Mouse (Mus musculus) MEL (cell line): ENCODE data around the gene Kremen2.

Experiments used
- CTCF ChIP-seq, 3 experiments: IDR thresholded peaks in 2 of 3; conservative IDR thresholded peaks in 1 of 3; 2 replicates each; pipeline ENCODE4 v1.5.1; 2011 to 2012; ENCODE audit warnings: low read length in 3 of 3, low read depth in 2 of 3, mild to moderate bottlenecking in 2 of 3, improper control_type of control experiment in 1 of 3, inconsistent platforms in 1 of 3, mixed read lengths in 1 of 3, moderate library complexity in 1 of 3; ENCODE audit not compliant: control insufficient read depth in 1 of 3, insufficient read depth in 1 of 3, poor library complexity in 1 of 3, severe bottlenecking in 1 of 3
- E2F4 ChIP-seq: IDR thresholded peaks from 2 replicates; pipeline ENCODE4 v1.6.1; 2011; ENCODE audit warnings: low read depth, low read length, improper control_type of control experiment, borderline replicate concordance
- JUND ChIP-seq: IDR thresholded peaks from 2 replicates; pipeline ENCODE4 v1.6.1; 2011; ENCODE audit warnings: low read depth, mild to moderate bottlenecking, improper control_type of control experiment, low read length
- KAT2A ChIP-seq: conservative IDR thresholded peaks from 2 replicates; pipeline ENCODE4 v1.6.1; 2012; ENCODE audit warnings: low read depth, low read length, improper control_type of control experiment, inconsistent platforms
- MAFK ChIP-seq: IDR thresholded peaks from 2 replicates; pipeline ENCODE4 v1.6.1; 2011; ENCODE audit warnings: low read depth, mild to moderate bottlenecking, low read length, improper control_type of control experiment, borderline replicate concordance
- MAZ ChIP-seq: IDR thresholded peaks from 2 replicates; pipeline ENCODE4 v1.6.1; 2012; ENCODE audit warnings: low read depth, mild to moderate bottlenecking, inconsistent platforms, low read length, improper control_type of control experiment
- POLR2A ChIP-seq, 2 experiments: IDR thresholded peaks; 2 replicates each; pipeline ENCODE4 v1.6.1; 2011 to 2012; ENCODE audit warnings: low read length in 2 of 2, mild to moderate bottlenecking in 2 of 2, control low read depth in 1 of 2, improper control_type of control experiment in 1 of 2, low read depth in 1 of 2, moderate library complexity in 1 of 2; ENCODE audit not compliant: control insufficient read depth in 1 of 2, insufficient read depth in 1 of 2, poor library complexity in 1 of 2
- UBTF ChIP-seq: IDR thresholded peaks from 2 replicates; pipeline ENCODE4 v1.6.1; 2012; ENCODE audit warnings: low read depth, mild to moderate bottlenecking, inconsistent platforms, low read length, improper control_type of control experiment, moderate library complexity, borderline replicate concordance; ENCODE audit not compliant: insufficient read depth
- USF2 ChIP-seq, 2 experiments: IDR thresholded peaks; 2 replicates each; pipeline ENCODE4 v1.6.1; 2011 to 2012; ENCODE audit warnings: improper control_type of control experiment in 2 of 2, low read length in 2 of 2, borderline replicate concordance in 1 of 2, inconsistent platforms in 1 of 2, low read depth in 1 of 2, mild to moderate bottlenecking in 1 of 2; ENCODE audit not compliant: insufficient read depth in 1 of 2
- ZC3H11A ChIP-seq: IDR thresholded peaks from 2 replicates; pipeline ENCODE4 v1.6.1; 2012; ENCODE audit warnings: low read depth, mild to moderate bottlenecking, inconsistent platforms, low read length, improper control_type of control experiment
- ZKSCAN1 ChIP-seq: IDR thresholded peaks from 2 replicates; pipeline ENCODE4 v1.6.1; 2012; ENCODE audit warnings: low read depth, mild to moderate bottlenecking, inconsistent platforms, low read length, improper control_type of control experiment, moderate library complexity

DNA sequence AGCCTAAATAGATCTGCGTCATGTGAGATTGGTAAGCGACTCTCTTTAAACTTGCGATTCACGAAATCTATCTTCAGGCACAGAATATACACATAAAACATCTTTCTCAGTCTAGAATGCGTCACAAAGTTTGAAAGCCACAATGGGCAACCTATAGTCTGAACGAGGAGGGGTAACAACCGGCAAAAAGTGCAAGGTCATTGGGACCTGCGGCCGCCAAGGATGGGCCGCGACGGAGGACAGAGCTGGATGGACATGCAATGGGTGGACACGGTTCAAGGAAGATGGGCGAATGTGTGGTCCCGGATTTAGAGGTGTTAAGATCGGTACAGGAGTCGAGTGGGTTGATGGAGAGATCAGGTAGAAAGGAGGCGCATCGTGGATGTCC, 25.3 kb upstream of the Kremen2 start:
- TF ChIP-seq CTCF (IDR thresholded peaks at IDR 0.05 in 2 of 3, conservative IDR thresholded peaks at IDR 0.05 in 1 of 3; ENCODE audit: control insufficient read depth in 1 of 3, insufficient read depth in 1 of 3, low read depth in 2 of 3, low read length in 3 of 3, poor library complexity in 1 of 3, severe bottlenecking in 1 of 3) (no peak), POLR2A (IDR thresholded peaks at IDR 0.05; ENCODE audit: control insufficient read depth in 1 of 2, insufficient read depth in 1 of 2, low read depth in 1 of 2, low read length in 2 of 2, poor library complexity in 1 of 2) (no peak), KAT2A (no peak), JUND (no peak), MAZ (no peak), ZKSCAN1 (no peak), ZC3H11A (no peak), E2F4 (no peak), USF2 (IDR thresholded peaks at IDR 0.05; ENCODE audit: borderline replicate concordance in 1 of 2, insufficient read depth in 1 of 2, low read depth in 1 of 2, low read length in 2 of 2) (no peak), UBTF (no peak), MAFK (no peak)
